Mouse (Mus musculus): Measurements from ENCODE around the gene Fgf12.

The Fgf12 gene

GRCm38 (mm10) chr16:28479022-28479421 is 273.8 kb downstream of the Fgf12 start:
- DNase-seq (ENCODE audit: low read depth, low spot score) = no peak

GRCm38 (mm10) chr16:28476651-28477050 is 276.2 kb downstream of the Fgf12 start:
- DNase-seq (ENCODE audit: low read depth, low spot score) = no peak

GRCm38 (mm10) chr16:28475553-28475952 is 277.3 kb downstream of the Fgf12 start:
- DNase-seq (ENCODE audit: low read depth, low spot score) = no peak

- no peak for DNase-seq (ENCODE audit: low read depth, low spot score)
Measured at GRCm38 (mm10) chr16:28454821-28455220, 298.0 kb downstream of the Fgf12 start.

GRCm38 (mm10) chr16:28447114-28447455 is 305.8 kb downstream of the Fgf12 start:
- peak; percentile 9 for DNase-seq (ENCODE audit: low read depth, low spot score)

- DNase-seq (ENCODE audit: low read depth, low spot score) = peak; percentile 37
Measured at GRCm38 (mm10) chr16:28446334-28447113, 306.3 kb downstream of the Fgf12 start.

GRCm38 (mm10) chr16:28445800-28446333 is 307.0 kb downstream of the Fgf12 start:
- DNase-seq (ENCODE audit: low read depth, low spot score) = peak; percentile 44

GRCm38 (mm10) chr16:28444993-28445799 is 307.7 kb downstream of the Fgf12 start:
- DNase-seq (ENCODE audit: low read depth, low spot score) = peak; percentile 23

GRCm38 (mm10) chr16:28421617-28422016 is 331.3 kb downstream of the Fgf12 start:
- DNase-seq (ENCODE audit: low read depth, low spot score) = no peak

- DNase-seq (ENCODE audit: low read depth, low spot score) = no peak
Measured at GRCm38 (mm10) chr16:28419693-28420299, 333.1 kb downstream of the Fgf12 start.

GRCm38 (mm10) chr16:28411210-28411817 is 341.6 kb downstream of the Fgf12 start:
- no peak for DNase-seq (ENCODE audit: low read depth, low spot score)

GRCm38 (mm10) chr16:28408294-28408693 is 344.6 kb downstream of the Fgf12 start:
- no peak for DNase-seq (ENCODE audit: low read depth, low spot score)

GRCm38 (mm10) chr16:28407892-28408291 is 345.0 kb downstream of the Fgf12 start:
- DNase-seq (ENCODE audit: low read depth, low spot score) = no peak

GRCm38 (mm10) chr16:28404156-28404555 is 348.7 kb downstream of the Fgf12 start:
- DNase-seq (ENCODE audit: low read depth, low spot score) = no peak

GRCm38 (mm10) chr16:28402701-28403100 is 350.2 kb downstream of the Fgf12 start:
- no peak for DNase-seq (ENCODE audit: low read depth, low spot score)

GRCm38 (mm10) chr16:28391283-28391682 is 361.6 kb downstream of the Fgf12 start:
- no peak for DNase-seq (ENCODE audit: low read depth, low spot score)

- no peak for DNase-seq (ENCODE audit: low read depth, low spot score)
Measured at GRCm38 (mm10) chr16:28389114-28389513, 363.8 kb downstream of the Fgf12 start.

GRCm38 (mm10) chr16:28374790-28375189 is 378.1 kb downstream of the Fgf12 start:
- DNase-seq (ENCODE audit: low read depth, low spot score) = no peak

- DNase-seq (ENCODE audit: low read depth, low spot score) = no peak
Measured at GRCm38 (mm10) chr16:28373311-28373710, 379.6 kb downstream of the Fgf12 start.

- DNase-seq (ENCODE audit: low read depth, low spot score) = no peak
Measured at GRCm38 (mm10) chr16:28350624-28351023, 402.2 kb downstream of the Fgf12 start.

GRCm38 (mm10) chr16:28345323-28345722 is 407.5 kb downstream of the Fgf12 start:
- DNase-seq (ENCODE audit: low read depth, low spot score) = no peak

- peak; percentile 21 for DNase-seq (ENCODE audit: low read depth, low spot score)
Measured at GRCm38 (mm10) chr16:28337930-28338329, 414.9 kb downstream of the Fgf12 start.
